Mouse (Mus musculus): ENCODE data around the gene Arpc5. TPM values are rescaled to one million over a fixed set of nuclear protein-coding genes. Genes with fewer than 3 reads are reported as not detected.

The Arpc5 gene
- total RNA-seq, 2 experiments from 2014 or later = 67.3 to 205 TPM

- no peak for ATAC-seq (replicated peaks; ENCODE audit: low FRiP score, poor library complexity, severe bottlenecking)
Observed at GRCm38 (mm10) chr1:152809541-152810252, 43.4 kb downstream of the Arpc5 start.

GRCm38 (mm10) chr1:152810533-152811439 lies 44.4 kb downstream of the Arpc5 start:
- no peak for ATAC-seq (replicated peaks; ENCODE audit: low FRiP score, poor library complexity, severe bottlenecking)

- peak; percentile 58; the same call in 1 of the 2 replicates for ATAC-seq (replicated peaks; ENCODE audit: low FRiP score, poor library complexity, severe bottlenecking)
Observed at GRCm38 (mm10) chr1:152815265-152815701, 48.9 kb downstream of the Arpc5 start.

GRCm38 (mm10) chr1:152817027-152817769 lies 50.9 kb downstream of the Arpc5 start:
- no peak for ATAC-seq (replicated peaks; ENCODE audit: low FRiP score, poor library complexity, severe bottlenecking)

GRCm38 (mm10) chr1:152817794-152818193 lies 51.5 kb downstream of the Arpc5 start:
- no peak for ATAC-seq (replicated peaks; ENCODE audit: low FRiP score, poor library complexity, severe bottlenecking)

GRCm38 (mm10) chr1:152819558-152819957 lies 53.2 kb downstream of the Arpc5 start:
- no peak for ATAC-seq (replicated peaks; ENCODE audit: low FRiP score, poor library complexity, severe bottlenecking)

- ATAC-seq (replicated peaks; ENCODE audit: low FRiP score, poor library complexity, severe bottlenecking) = no peak
Observed at GRCm38 (mm10) chr1:152820911-152821695, 54.8 kb downstream of the Arpc5 start.

GRCm38 (mm10) chr1:152821746-152822145 lies 55.4 kb downstream of the Arpc5 start:
- no peak for ATAC-seq (replicated peaks; ENCODE audit: low FRiP score, poor library complexity, severe bottlenecking)

GRCm38 (mm10) chr1:152824206-152824605 lies 57.9 kb downstream of the Arpc5 start:
- no peak for ATAC-seq (replicated peaks; ENCODE audit: low FRiP score, poor library complexity, severe bottlenecking)

Other genes with a start within 250 kb of the Arpc5 start
- gene Apobec4, start 16.0 kb upstream of the Arpc5 start, total RNA-seq (2015; ENCODE audit: low replicate concordance) = not detected in 2 replicates
- not detected in 2 replicates for gene Apobec4, start 16.0 kb upstream of the Arpc5 start, total RNA-seq (2017; ENCODE audit: low replicate concordance)
- 5.0 and 8.4 TPM in 2 replicates for gene Rgl1, start 191 bp upstream of the Arpc5 start, total RNA-seq (2015; ENCODE audit: low replicate concordance)
- gene Rgl1, start 191 bp upstream of the Arpc5 start, total RNA-seq (2017; ENCODE audit: low replicate concordance) = 30.9 and 32.8 TPM in 2 replicates
- 28.9 and 35.3 TPM in 2 replicates for gene Ncf2, start 33.7 kb downstream of the Arpc5 start, total RNA-seq (2015; ENCODE audit: low replicate concordance)
- gene Ncf2, start 33.7 kb downstream of the Arpc5 start, total RNA-seq (2017; ENCODE audit: low replicate concordance) = 21.6 and 26.7 TPM in 2 replicates
- gene Smg7, start 136.1 kb downstream of the Arpc5 start, total RNA-seq (2015; ENCODE audit: low replicate concordance) = 81.3 and 93.3 TPM in 2 replicates
- gene Smg7, start 136.1 kb downstream of the Arpc5 start, total RNA-seq (2017; ENCODE audit: low replicate concordance) = 21.0 and 33.1 TPM in 2 replicates
- not detected in 2 replicates for gene Nmnat2, start 188.5 kb downstream of the Arpc5 start, total RNA-seq (2015; ENCODE audit: low replicate concordance)
- not detected in 2 replicates for gene Nmnat2, start 188.5 kb downstream of the Arpc5 start, total RNA-seq (2017; ENCODE audit: low replicate concordance)